Mouse (Mus musculus) heart, postnatal 25 days (tissue): ENCODE results near the gene Bst1. TPM values are rescaled to one million over a fixed set of nuclear protein-coding genes. Genes with fewer than 3 reads are reported as not detected.

ENCODE experiments used
- DNase-seq: peaks from one replicate; pipeline ENCODE4 v3.0.0; 2022; ENCODE audit warnings: low spot score
- intact Hi-C: fragments of 180-260 bp; cut with DNase I; formaldehyde crosslinking; loops from one replicate; pipeline ENCODE4 v1.15.1; 2025
- total RNA-seq, 2 experiments: library from RNA; stranded (reverse); gene quantifications; 2 replicates each; pipeline ENCODE4 v1.2.3; 2021

Bst1 gene
- total RNA-seq, result 1 to 10 TPM; 1.8 to 2.6 TPM

DNA sequence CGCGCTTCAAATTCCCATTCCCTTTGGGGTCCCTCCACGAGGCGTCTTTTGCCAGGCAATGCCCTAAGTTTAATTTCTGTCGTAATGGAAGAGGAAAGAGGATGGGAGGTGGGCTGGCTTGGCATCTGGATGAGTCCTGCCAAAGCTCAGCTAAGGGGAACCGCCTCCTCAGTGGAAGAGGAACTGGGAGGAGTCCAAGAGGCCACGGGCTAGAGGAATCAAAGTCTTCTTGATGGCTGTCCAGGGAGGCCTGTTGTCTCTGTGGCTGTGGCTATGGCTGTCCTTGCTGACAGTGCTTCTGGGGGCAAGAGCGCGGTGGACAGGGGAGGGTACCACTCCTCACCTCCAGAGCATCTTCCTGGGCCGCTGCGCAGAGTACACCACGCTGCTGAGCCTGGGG lies at the start of gene Bst1:
Gene Bst1, plus strand, starts transcription at position 191 of the 400 bp plus-strand sequence.
- intact Hi-C loops, result no loop called here
- no peak for DNase-seq

DNA sequence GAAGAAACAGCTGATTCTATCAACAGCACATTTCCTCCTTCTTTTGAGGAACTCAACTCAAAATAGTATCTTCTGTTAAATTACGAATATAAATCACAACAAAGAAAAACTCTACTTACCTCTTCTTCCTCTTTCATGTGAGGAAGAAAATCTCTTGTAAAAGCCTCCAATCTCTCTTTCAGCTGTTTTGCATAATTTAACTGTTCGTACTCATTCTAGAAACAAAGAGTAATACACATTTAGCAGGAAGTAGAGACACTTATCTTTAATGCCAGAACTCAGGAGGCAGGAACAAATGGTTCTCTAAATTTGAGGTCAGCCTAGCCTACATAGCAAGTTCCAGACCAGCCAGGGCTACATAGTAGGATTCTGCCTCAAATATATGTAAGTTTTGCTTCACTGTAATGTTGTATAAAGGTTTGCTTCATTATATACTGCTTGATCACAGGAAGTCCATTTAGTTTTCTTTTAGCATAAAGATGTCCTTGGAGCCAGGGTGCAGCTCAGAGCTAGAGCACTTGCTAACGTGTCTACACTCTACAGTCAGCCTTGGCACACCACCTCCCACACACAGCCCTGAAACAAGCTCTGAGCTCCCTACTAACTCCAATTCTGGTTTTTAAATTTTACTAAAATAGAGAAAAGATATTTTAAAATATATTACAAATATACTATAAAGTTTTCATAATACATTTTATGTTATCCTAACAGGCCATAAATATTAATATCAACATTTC lies 47.9 kb upstream of the Bst1 start:
- no peak for DNase-seq
- intact Hi-C loops, result no loop called here

DNA sequence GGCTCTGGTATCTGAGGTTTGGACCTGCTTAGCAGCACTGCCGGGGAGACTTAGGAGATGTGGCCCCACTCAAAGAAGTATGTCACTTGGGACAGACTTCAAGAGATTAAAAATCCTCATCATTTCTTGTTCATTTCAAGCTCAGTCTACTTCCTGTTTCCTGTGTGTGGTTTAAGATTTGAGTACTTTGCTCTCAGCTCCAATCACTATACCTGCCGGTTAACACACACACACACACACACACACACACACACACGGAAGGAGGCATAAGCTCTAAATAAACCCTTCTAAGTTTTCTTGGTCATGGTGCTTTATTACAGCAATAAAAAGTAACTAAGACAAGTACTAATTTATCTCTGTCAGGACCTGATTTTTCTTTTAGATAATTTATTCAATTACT lies 47.1 kb upstream of the Bst1 start:
- no peak for DNase-seq
- intact Hi-C loops, result no loop called here

DNA sequence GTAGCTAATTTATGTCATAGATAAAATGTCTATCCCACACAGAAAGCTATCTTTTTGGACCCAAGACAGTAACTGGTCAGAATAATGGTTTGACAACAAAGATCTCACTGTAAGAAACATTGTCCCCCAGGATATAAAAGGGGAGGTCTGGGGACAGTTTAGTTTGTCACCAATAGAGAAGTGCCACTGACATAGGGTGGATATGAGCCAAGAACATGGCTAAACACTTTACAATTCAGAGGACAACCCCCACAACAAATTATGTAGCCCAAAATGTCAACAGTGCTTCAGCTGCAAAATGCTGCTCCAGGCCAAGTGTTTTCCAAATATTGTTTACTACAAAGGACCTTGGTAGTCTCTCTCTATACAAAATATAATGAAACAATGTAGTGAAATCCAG lies 42.3 kb upstream of the Bst1 start:
- intact Hi-C loops, result no loop called here
- DNase-seq, result no peak

DNA sequence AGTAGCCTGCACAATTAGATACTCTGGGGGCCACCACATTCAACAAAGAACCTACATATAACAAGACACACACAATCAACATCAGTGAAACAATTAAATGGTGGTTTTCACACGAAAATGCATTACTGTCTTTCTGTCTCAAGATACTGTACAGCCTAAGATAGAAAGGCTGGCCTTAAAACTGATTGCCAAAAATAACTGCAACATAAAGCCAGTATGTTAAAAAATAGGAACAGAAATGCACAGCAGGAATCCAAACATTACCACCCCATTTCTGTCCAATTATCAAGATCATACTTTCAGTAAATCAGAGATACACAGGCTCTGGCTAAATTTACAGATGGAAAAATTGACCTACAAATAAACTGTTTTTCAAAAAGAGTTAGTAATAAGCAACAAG lies 41.7 kb upstream of the Bst1 start:
- no peak for DNase-seq
- intact Hi-C loops, result no loop called here

DNA sequence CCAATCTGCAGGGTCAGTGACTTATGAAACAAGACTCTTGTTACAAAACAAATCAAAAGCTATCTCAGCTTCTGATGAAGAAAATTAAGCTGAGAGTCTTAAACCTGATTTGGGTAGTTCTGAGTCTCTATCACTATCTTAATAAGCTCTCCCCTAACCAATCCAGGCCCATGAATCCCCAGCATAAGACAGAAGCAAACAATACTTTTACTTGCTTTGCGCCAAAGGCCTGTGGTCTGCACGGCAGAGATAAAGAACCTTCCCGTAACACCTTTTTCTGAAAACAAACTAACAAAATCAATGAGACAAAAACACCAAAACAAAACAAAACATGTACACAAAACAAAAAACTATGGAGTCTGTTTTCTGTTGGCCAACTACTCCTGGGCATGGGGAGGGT lies 40.1 kb upstream of the Bst1 start:
- no peak for DNase-seq
- intact Hi-C loops, result no loop called here

DNA sequence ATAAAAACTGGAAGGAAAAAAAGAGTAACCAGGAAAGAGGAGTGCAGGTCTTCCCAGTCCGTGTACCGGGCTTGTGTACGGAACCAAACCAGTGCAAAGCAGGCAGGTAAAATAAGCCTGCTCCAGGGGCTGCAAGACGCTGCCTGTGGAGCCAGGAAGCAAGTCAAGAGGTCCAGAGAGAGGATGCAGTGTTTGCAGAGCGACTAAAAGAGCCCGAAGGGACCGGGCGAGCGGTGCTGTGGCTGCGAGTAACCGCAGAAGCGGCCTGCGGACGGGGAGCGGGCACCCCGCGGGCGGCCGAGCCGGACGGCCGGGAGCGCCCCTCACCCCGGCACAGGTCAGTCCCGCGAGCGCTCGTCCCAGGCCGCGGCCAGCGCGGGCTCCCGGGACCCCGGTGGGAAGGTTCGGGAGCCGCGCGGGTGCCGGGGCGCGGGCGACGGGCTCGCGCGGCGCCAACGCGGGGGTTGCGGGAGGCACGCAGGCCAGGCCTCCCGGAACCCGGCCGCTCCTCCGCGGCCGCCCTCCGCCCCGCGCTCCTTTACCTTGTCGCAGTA lies 37.2 kb upstream of the Bst1 start:
- DNase-seq, result peak; percentile 4
- intact Hi-C loops, result loop anchor here (10.0 kb wide), 1 partner anchor 1893 kb away; no protein-coding TSS in a partner anchor

DNA sequence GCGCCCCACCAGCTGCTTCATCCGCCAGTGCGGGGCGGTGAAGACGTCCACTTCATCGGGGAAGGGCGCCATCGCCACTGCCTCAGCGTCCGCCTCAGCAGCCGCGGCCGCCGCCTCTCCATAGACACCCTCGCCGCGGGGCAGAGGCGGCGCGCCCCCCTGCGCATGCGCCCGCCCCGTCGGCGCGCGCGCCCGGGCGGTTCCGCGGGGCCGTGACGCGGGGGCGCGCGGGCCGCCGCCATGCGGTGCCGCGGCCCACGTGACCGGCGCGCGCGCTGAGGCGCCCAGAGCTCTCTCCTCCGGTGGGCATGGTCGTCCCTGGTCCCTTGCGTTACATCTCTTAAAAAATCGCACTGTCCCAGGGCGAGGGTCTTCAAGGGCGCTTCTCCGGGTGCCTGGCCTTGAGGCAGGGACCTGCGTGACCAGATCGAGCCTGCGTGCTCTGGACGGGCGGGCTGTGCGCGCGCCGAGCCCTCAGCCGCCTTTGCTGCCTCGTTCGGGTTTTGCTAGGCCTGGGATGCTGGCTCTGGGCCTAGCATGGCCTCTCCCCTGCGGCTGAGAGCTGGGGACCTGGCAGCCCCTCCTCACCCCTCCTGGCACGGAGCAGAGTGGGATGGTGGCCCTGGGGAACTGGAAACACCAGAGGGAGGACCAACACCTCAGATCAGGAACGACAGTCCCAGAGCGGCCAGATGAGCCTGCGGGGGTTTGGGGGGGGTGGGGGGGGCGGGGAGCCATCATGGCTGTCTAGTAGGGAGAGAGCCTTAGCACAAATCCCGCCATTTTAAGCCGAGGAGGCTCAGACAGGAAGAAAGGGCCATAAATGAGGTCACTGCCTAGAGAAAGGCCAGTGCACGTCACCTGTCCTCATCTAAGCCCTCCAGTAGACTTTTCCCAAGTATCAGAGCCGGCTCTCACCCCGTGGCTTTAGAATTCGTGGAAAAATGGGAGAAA lies 36.4 kb upstream of the Bst1 start:
- intact Hi-C loops, result loop anchor here (10.0 kb wide), 1 partner anchor 1893 kb away; no protein-coding TSS in a partner anchor
- DNase-seq, result peak; percentile 66

DNA sequence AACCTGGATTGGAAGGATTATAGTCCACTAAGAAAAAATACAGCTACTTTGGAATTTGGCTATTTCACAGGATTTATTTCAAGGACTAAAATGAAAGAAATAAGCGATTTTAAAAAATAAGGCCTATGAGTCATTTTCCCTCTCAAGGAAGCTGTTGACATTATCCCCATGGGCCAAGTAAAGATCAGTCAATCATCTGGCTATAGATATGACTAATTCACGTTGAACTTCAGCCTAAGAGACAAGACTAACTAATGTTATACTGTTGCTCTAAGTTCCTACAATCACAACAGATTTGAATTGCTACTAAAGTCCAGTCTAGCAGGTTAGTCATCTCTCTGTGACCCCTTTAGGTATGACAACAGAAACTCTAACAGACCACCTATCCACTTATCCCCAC lies 34.7 kb upstream of the Bst1 start:
- intact Hi-C loops, result loop anchor here (10.0 kb wide), 1 partner anchor 1891 kb away; no protein-coding TSS in a partner anchor
- no peak for DNase-seq

DNA sequence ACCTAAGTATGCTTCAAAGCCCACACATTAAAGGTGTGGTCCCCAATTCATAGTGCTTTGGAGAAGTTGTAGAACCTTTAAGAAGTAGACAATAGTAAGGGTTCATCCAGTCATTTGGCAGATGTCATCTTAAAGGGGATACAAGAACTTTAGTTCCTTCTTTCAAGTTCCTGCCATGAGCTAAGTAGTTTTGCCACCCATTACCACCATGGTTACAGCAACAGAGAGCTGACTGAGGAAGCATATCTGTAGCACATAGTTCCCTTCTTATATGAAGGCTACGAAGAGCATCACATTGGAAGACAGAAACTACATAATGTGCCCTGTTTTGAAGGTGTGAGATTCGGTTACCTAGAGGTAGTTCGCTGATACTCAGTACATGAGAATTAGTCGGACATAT lies 32.1 kb upstream of the Bst1 start:
- intact Hi-C loops, result loop anchor here (10.0 kb wide), 1 partner anchor 1888 kb away; no protein-coding TSS in a partner anchor
- DNase-seq, result no peak

DNA sequence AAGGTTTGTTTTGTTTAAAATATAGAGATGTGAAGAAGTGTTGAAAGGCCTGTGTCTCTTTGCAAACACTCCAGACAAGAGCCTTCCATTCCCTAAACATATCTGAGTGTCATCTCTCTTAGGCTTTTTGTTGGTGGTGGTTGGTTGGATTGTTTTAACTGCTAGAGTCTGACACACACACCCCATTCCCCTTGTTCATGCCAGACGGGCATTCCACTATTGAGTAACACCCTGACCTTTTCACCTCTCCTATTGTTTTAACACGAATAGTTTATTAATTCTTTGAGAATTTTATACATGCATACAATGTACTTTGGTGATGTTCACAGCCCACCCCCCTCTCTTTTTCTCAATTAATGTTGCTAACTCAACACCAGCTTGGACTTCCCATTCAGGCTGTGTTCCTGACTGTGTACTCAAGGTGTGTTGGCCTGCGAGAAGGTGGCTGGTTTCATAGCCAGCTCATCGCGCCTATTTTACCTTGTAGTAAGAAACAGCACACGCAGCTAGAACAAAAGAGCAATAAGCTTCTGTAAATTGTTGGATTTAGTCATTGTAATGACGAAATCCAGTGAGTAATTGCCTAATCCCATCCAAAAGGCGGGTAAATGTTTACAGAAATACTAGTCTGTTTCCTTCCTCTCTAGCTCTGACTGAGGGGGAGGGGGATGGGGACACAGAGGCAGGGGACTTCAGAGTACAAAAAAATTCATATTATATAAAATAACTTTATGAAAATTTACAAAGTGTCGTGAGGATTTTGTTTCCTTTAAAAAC lies 30.5 kb upstream of the Bst1 start:
- intact Hi-C loops, result loop anchor here (10.0 kb wide), 1 partner anchor 1887 kb away; no protein-coding TSS in a partner anchor
- no peak for DNase-seq

DNA sequence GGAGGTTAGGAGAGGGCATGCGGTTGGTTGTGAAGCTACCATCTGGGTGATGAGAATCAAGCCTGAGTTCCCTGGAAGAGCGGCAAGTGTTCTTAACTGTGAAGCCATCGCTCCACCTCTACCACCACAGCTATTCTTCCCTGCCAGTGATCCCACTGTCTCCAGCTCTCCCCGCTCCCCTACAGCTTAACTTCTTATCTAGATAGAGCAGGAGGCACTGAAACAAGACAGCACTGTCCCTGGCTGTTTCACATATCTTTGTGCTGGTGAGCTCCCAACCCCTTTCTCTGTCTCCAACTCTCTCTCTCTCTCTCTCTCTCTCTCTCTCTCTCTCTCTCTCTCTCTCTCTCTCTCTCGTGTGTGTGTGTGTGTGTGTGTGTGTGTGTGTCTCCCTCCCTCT lies 26.3 kb upstream of the Bst1 start:
- intact Hi-C loops, result no loop called here
- no peak for DNase-seq

DNA sequence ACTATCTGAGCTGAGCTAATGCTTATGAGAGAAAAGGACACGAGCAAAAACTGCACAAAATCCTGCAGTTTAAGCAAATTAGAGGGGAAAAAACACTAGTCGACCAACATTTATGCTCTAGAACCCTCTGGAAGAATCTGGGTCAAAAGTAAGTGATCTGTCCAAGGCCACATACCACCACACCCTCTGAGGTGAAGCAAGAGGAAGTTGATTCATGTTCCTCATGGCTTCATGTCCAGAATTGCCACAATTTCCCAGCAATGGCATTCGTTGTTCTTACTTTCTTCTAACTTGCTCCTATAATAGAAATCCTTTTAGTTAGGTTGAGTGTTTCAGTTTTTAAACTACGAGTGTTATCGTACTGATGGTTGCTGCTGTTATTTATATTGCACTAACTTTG lies 19.2 kb upstream of the Bst1 start:
- DNase-seq, result no peak
- intact Hi-C loops, result no loop called here

DNA sequence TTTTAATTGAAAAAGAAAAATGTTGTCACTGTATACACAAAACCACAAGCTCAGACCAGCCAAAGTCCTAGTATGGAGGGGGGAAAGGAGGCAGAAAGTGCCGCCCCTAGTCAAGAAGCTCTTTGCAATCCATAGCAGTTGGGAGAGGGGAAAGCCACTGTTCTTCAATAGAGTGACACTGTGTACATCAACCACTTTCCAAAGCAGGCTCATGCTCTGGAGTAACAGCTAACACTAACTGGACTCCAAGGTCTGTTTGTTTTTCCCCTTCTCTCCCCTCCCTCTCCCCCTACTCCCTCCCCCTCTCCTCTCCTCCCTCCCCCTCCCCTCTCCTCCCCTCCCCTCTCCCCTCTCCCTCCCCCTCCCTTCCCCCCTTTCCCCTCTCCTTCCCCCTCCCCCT lies 18.0 kb upstream of the Bst1 start:
- DNase-seq, result no peak
- intact Hi-C loops, result no loop called here

DNA sequence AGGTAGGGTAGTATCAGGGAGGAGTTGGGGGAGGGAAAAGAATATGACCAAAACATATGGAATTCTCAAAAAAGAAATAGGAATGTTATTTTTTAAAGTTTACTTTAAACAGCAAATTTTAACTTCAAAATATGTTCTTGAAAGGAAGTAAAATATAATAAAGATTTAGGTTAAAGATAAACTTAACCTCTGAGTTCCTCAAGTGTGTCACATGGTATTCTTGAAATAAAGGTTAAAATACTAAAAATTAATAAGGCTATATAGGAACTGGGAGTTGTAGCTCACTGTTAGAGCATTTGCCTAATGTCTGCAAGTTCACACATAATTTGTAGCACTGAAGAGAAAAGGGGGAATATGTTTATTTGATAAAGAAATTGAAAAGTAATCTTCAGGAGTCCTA lies 17.4 kb upstream of the Bst1 start:
- no peak for DNase-seq
- intact Hi-C loops, result no loop called here

DNA sequence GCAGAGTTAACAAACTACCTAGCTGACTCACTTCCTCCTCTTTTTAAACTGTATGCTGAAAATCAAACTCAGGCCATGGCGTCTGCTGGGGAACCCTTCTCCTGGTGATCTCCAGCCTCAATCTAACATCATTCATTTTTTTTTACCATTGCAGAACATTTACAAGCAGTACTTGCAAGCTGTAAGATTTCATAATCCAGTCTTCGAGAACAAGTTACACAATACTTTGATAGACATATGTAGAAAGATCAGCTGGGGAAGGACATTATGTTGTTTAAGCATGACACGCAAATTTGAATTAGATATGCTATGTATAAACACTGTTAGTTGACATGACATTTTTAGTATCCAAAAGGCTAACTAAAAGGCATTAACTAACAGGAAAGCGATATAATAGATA lies 16.9 kb upstream of the Bst1 start:
- no peak for DNase-seq

DNA sequence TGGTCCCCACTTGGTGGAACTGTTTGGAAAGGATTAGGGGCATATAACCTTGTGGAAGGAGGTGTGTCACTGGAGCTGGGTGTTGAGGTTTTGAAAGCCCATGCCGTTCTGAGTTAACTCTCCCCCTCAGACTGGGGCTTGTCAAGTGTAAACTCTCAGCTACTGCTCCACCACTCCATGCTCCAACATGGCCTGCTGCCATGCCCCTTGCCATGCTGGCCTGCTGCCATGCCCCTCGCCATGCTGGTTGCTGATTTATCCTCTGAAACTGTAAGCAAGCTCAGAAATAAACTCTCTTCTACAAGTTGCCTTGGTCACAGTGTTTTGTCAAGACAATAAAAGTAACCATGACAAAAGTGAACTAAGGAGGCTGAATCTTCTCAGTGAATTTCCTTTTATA lies 13.3 kb upstream of the Bst1 start:
- intact Hi-C loops, result no loop called here
- no peak for DNase-seq

More for the DNA sequence above, 16.9 kb upstream of the Bst1 start:
- intact Hi-C loops, result no loop called here

DNA sequence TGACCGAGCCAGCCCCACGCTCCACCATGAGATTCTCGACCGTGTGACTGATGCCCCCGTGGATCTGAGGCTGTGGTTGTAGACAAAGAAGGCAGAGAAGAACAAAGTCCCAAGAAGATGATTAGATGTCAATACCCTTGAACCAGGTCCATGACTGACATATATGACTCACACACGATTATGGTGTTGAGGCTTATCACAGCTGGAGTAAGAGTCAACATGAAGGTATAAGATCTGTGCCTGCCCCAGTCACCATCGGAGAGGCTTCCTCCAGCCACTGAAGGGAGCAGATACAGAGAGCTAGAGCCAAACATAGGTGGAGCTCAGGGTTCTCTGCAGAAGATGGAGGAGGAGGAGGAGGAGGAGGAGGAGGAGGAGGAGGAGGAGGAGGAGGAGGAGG lies 12.3 kb upstream of the Bst1 start:
- DNase-seq, result no peak
- intact Hi-C loops, result no loop called here

DNA sequence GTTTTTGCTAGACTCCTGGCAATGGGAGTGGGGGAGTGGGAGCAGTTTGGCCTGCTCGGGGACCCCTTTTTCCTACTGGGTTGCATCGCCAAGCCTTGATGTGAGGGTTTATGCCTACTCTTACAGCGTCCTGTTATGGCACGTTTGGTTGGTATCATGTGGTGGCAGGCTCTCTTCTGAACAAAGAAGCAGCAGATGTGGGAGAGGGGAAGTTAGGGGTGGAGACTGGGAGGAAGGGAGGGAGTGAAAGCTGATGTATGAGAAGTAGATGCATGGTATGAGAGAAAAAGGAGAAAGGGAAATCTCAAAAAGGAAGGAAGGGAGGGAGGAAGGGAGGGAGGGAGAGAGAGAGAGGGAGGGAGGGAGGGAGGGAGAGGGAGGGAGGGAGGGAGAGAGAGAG lies 11.8 kb upstream of the Bst1 start:
- intact Hi-C loops, result no loop called here
- no peak for DNase-seq
